Mouse (Mus musculus): ENCODE measurements at regions not wholly inside any gene's neighbourhood (a gene's known extent, or its start where the extent isn't known, plus 50 kb on each side); places are given as distances from the start of the nearest gene placed in this dataset.

- Histone ChIP-seq H3K9ac (ENCODE audit: low read length) (no peak overlapping the region), H3K4me3 (ENCODE audit: low read depth, low read length) (no peak overlapping the region), H3K27ac (ENCODE audit: low read depth, low read length) (no peak overlapping the region), H3K27me3 (replicated peaks; ENCODE audit: control insufficient read depth, insufficient read depth, low read length) (no peaks in the 10 kb centered on the region), H3K4me1 (ENCODE audit: control insufficient read depth, insufficient read depth, low read length) (no peaks in the 10 kb centered on the region), H3K36me3 (ENCODE audit: control insufficient read depth, insufficient read depth, low read length) (no peaks in the 10 kb centered on the region), H3K9me3 (replicated peaks; ENCODE audit: control insufficient read depth, low read length) (no peaks in the 10 kb centered on the region), H3K4me2 (ENCODE audit: low read length) (no peak overlapping the region)
- 81% methylated on average over 6 of the region's 6 CpGs for WGBS
- DNase-seq (ENCODE audit: low spot score) (no peak), ATAC-seq (no peak)
Observed at GRCm38 (mm10) chr13:103476328-103476727, 142.0 kb upstream of the Mast4 start.

DNA sequence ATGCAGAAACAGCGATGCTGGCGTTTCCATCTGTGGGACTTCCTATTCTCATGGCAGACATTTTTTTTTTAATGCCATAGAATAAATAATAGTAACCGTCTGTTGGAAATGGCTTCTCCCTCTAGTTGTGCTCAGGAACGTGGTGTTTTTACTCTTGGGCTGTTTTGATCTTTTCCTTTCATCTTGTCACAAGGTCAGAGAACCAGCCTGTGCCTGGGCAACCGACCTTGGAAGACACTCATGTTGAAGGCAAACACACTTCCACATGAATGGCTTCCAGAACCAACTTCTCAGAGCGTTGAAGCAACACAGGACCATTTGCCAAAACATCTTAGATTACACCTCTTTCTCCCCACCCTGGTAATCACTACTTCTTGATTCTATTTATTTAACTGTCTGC is 137.9 kb upstream of the Mast4 start:
- H3K9ac ChIP-seq (ENCODE audit: low read length), result no peak overlapping the region
- no peaks in the 10 kb centered on the region for H3K27me3 ChIP-seq (replicated peaks; ENCODE audit: control insufficient read depth, insufficient read depth, low read length)
- H3K4me1 ChIP-seq (ENCODE audit: control insufficient read depth, insufficient read depth, low read length), result no peaks in the 10 kb centered on the region
- H3K36me3 ChIP-seq (ENCODE audit: control insufficient read depth, insufficient read depth, low read length), result no peaks in the 10 kb centered on the region
- H3K4me2 ChIP-seq (ENCODE audit: low read length), result no peak overlapping the region
- DNase-seq (ENCODE audit: low spot score) (no peak), ATAC-seq (no peak)
- no peaks in the 10 kb centered on the region for H3K9me3 ChIP-seq (replicated peaks; ENCODE audit: control insufficient read depth, low read length)
- WGBS, result 81% methylated on average over 6 of the region's 6 CpGs
- H3K4me3 ChIP-seq (ENCODE audit: low read depth, low read length), result no peak overlapping the region
- H3K27ac ChIP-seq (ENCODE audit: low read depth, low read length), result no peak overlapping the region

DNA sequence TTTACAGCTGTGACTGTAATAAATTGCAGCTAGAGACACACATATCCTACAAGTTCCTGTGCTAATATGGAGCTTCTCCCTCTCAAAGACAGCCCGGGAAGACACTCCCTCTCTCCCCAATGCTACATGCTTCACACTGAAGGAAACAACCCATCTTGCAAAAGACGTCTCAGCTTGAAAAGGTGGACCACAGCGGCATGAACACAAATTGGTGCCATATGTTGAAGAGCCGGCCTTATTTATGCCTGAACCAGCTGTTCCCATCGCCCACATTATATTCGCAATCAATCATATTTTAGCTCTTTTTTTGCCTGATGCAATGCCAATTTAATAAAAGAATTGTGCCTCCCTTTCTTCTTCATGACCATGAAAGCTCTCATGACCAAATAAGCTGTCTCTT is 135.8 kb upstream of the Mast4 start:
- H3K36me3 ChIP-seq (ENCODE audit: control insufficient read depth, insufficient read depth, low read length), result no peaks in the 10 kb centered on the region
- ATAC-seq (no peak), DNase-seq (ENCODE audit: low spot score) (no peak)
- H3K27ac ChIP-seq (ENCODE audit: low read depth, low read length), result no peak overlapping the region
- H3K4me2 ChIP-seq (ENCODE audit: low read length), result no peak overlapping the region
- H3K9me3 ChIP-seq (replicated peaks; ENCODE audit: control insufficient read depth, low read length), result no peaks in the 10 kb centered on the region
- H3K9ac ChIP-seq (ENCODE audit: low read length), result no peak overlapping the region
- no peaks in the 10 kb centered on the region for H3K27me3 ChIP-seq (replicated peaks; ENCODE audit: control insufficient read depth, insufficient read depth, low read length)
- H3K4me3 ChIP-seq (ENCODE audit: low read depth, low read length), result no peak overlapping the region
- 79% methylated on average over 6 of the region's 6 CpGs for WGBS
- no peaks in the 10 kb centered on the region for H3K4me1 ChIP-seq (ENCODE audit: control insufficient read depth, insufficient read depth, low read length)

GRCm38 (mm10) chr13:103460499-103460898 is 126.2 kb upstream of the Mast4 start:
- H3K9me3 ChIP-seq (replicated peaks; ENCODE audit: control insufficient read depth, low read length), result no peaks in the 10 kb centered on the region
- no peak for ATAC-seq
- H3K4me1 ChIP-seq (ENCODE audit: control insufficient read depth, insufficient read depth, low read length), result no peaks in the 10 kb centered on the region
- no peak for DNase-seq (ENCODE audit: low spot score)
- H3K9ac ChIP-seq (ENCODE audit: low read length), result no peak overlapping the region
- no peaks in the 10 kb centered on the region for H3K36me3 ChIP-seq (ENCODE audit: control insufficient read depth, insufficient read depth, low read length)
- WGBS, result 78% methylated on average over 4 of the region's 4 CpGs
- H3K4me3 ChIP-seq (ENCODE audit: low read depth, low read length), result no peak overlapping the region
- H3K27ac ChIP-seq (ENCODE audit: low read depth, low read length), result no peak overlapping the region
- H3K4me2 ChIP-seq (ENCODE audit: low read length), result no peak overlapping the region
- H3K27me3 ChIP-seq (replicated peaks; ENCODE audit: control insufficient read depth, insufficient read depth, low read length), result no peaks in the 10 kb centered on the region

GRCm38 (mm10) chr13:103459486-103460147 is 125.3 kb upstream of the Mast4 start:
- WGBS, result 84% methylated on average over 13 of the region's 13 CpGs
- no peaks in the 10 kb centered on the region for H3K9me3 ChIP-seq (replicated peaks; ENCODE audit: control insufficient read depth, low read length)
- no peak overlapping the region for H3K27ac ChIP-seq (ENCODE audit: low read depth, low read length)
- H3K4me3 ChIP-seq (ENCODE audit: low read depth, low read length), result no peak overlapping the region
- ATAC-seq (no peak), DNase-seq (ENCODE audit: low spot score) (peak; percentile 1)
- H3K9ac ChIP-seq (ENCODE audit: low read length), result no peak overlapping the region
- H3K4me1 ChIP-seq (ENCODE audit: control insufficient read depth, insufficient read depth, low read length), result no peaks in the 10 kb centered on the region
- no peak overlapping the region for H3K4me2 ChIP-seq (ENCODE audit: low read length)
- H3K36me3 ChIP-seq (ENCODE audit: control insufficient read depth, insufficient read depth, low read length), result no peaks in the 10 kb centered on the region
- H3K27me3 ChIP-seq (replicated peaks; ENCODE audit: control insufficient read depth, insufficient read depth, low read length), result no peaks in the 10 kb centered on the region

DNA sequence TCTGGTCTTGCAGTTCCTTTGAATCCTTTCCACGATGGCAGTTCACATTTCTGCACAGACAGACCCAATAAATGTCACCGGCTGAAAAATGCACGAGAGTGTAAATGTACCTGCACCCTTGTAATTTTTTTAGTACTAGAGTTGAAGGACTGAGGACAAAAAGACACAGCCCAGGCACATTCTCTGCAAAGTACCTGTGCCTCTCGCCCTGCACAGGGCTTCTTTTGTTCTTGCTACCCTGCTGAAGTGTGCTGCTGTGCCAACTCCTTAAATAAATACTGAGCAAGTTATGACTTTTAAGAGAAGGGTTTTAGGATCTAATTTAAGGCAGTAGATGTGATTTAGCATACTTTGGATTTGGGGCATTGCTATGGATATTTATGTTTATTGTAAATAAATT is 118.5 kb upstream of the Mast4 start:
- H3K9me3 ChIP-seq (replicated peaks; ENCODE audit: control insufficient read depth, low read length), result no peaks in the 10 kb centered on the region
- H3K27me3 ChIP-seq (replicated peaks; ENCODE audit: control insufficient read depth, insufficient read depth, low read length), result no peaks in the 10 kb centered on the region
- no peak for ATAC-seq
- no peaks in the 10 kb centered on the region for H3K4me1 ChIP-seq (ENCODE audit: control insufficient read depth, insufficient read depth, low read length)
- 66% methylated on average over 4 of the region's 4 CpGs for WGBS
- no peak overlapping the region for H3K4me3 ChIP-seq (ENCODE audit: low read depth, low read length)
- no peak overlapping the region for H3K9ac ChIP-seq (ENCODE audit: low read length)
- no peak overlapping the region for H3K4me2 ChIP-seq (ENCODE audit: low read length)
- no peak overlapping the region for H3K27ac ChIP-seq (ENCODE audit: low read depth, low read length)
- H3K36me3 ChIP-seq (ENCODE audit: control insufficient read depth, insufficient read depth, low read length), result no peaks in the 10 kb centered on the region
- DNase-seq (ENCODE audit: low spot score), result no peak

- H3K27me3 ChIP-seq (replicated peaks; ENCODE audit: control insufficient read depth, insufficient read depth, low read length), result no peaks in the 10 kb centered on the region
- H3K27ac ChIP-seq (ENCODE audit: low read depth, low read length), result no peak overlapping the region
- no peak overlapping the region for H3K4me2 ChIP-seq (ENCODE audit: low read length)
- no peak overlapping the region for H3K4me3 ChIP-seq (ENCODE audit: low read depth, low read length)
- ATAC-seq (no peak), DNase-seq (ENCODE audit: low spot score) (peak; percentile 7)
- no peaks in the 10 kb centered on the region for H3K4me1 ChIP-seq (ENCODE audit: control insufficient read depth, insufficient read depth, low read length)
- no peaks in the 10 kb centered on the region for H3K36me3 ChIP-seq (ENCODE audit: control insufficient read depth, insufficient read depth, low read length)
- H3K9ac ChIP-seq (ENCODE audit: low read length), result no peak overlapping the region
- H3K9me3 ChIP-seq (replicated peaks; ENCODE audit: control insufficient read depth, low read length), result no peaks in the 10 kb centered on the region
- WGBS, result 78% methylated on average over 3 of the region's 3 CpGs
Observed at GRCm38 (mm10) chr13:103430589-103430988, 96.3 kb upstream of the Mast4 start.

- Histone ChIP-seq H3K27me3 (replicated peaks; ENCODE audit: control insufficient read depth, insufficient read depth, low read length) (no peaks in the 10 kb centered on the region), H3K9me3 (replicated peaks; ENCODE audit: control insufficient read depth, low read length) (no peaks in the 10 kb centered on the region), H3K36me3 (ENCODE audit: control insufficient read depth, insufficient read depth, low read length) (no peaks in the 10 kb centered on the region), H3K4me1 (ENCODE audit: control insufficient read depth, insufficient read depth, low read length) (no peaks in the 10 kb centered on the region; the same call in 1 of the 2 replicates), H3K9ac (ENCODE audit: low read length) (no peak overlapping the region), H3K27ac (ENCODE audit: low read depth, low read length) (no peak overlapping the region), H3K4me2 (ENCODE audit: low read length) (no peak overlapping the region), H3K4me3 (ENCODE audit: low read depth, low read length) (no peak overlapping the region)
- DNase-seq (ENCODE audit: low spot score) (no peak), ATAC-seq (no peak)
- 83% methylated on average over 7 of the region's 7 CpGs for WGBS
Observed at GRCm38 (mm10) chr13:103424011-103424410, 89.7 kb upstream of the Mast4 start.

DNA sequence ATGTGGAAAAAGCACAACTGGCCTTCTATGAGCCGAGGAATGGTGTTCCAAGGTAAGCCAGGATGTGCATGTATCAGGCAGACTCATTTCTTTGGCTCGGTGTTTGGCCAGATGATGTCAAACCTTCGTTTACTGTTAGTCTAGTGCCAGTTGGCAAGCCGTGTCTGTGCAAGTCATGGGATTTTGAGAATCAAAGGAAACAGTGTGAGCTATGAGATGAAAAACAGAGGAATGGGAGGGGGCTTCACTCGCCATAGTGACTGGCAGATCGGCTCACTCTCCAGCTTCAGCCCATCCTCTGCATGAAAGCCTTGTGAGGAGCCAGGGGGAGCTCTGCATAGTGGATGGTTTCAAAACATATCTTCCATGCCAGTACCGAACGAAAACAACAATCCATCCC is 89.1 kb upstream of the Mast4 start:
- 75% methylated on average over 8 of the region's 8 CpGs for WGBS
- peak; percentile 61; the same call in 1 of the 2 replicates for ATAC-seq
- Histone ChIP-seq H3K9me3 (replicated peaks; ENCODE audit: control insufficient read depth, low read length) (no peaks in the 10 kb centered on the region), H3K4me3 (ENCODE audit: low read depth, low read length) (no peak overlapping the region), H3K4me2 (ENCODE audit: low read length) (no peak overlapping the region), H3K4me1 (ENCODE audit: control insufficient read depth, insufficient read depth, low read length) (no peaks in the 10 kb centered on the region; the same call in 1 of the 2 replicates), H3K27ac (ENCODE audit: low read depth, low read length) (no peak overlapping the region), H3K36me3 (ENCODE audit: control insufficient read depth, insufficient read depth, low read length) (no peaks in the 10 kb centered on the region), H3K9ac (ENCODE audit: low read length) (no peak overlapping the region), H3K27me3 (replicated peaks; ENCODE audit: control insufficient read depth, insufficient read depth, low read length) (no peaks in the 10 kb centered on the region)
- peak; percentile 69 for DNase-seq (ENCODE audit: low spot score)

All from forebrain, embryonic 14.5 days (tissue).